Mouse (Mus musculus): ENCODE data around the gene Syngr2.
"Not testable (repeated sequence)": the region's sequence is repeated elsewhere in the genome, so short reads cannot be mapped to it uniquely, and the experiment has no call there.

Gene Syngr2

GRCm38 (mm10) chr11:117781199-117781821 lies 28.2 kb upstream of the Syngr2 start:
- no peak for DNase-seq (ENCODE audit: low spot score in 2 of 2)

GRCm38 (mm10) chr11:117781993-117782704 lies 27.3 kb upstream of the Syngr2 start, which contains the start of the genes Tmc8 and Tmc6:
Tmc8 (plus strand) TSS chr11:117782076.
Tmc6 (minus strand) TSS chr11:117782198.
- no peak for DNase-seq (ENCODE audit: low spot score in 2 of 2)

GRCm38 (mm10) chr11:117782705-117783034 lies 26.8 kb upstream of the Syngr2 start:
- no peak for DNase-seq (ENCODE audit: low spot score in 2 of 2)

GRCm38 (mm10) chr11:117783089-117783488 lies 26.4 kb upstream of the Syngr2 start:
- DNase-seq (ENCODE audit: low spot score in 2 of 2), result no peak

GRCm38 (mm10) chr11:117783683-117784309 lies 25.7 kb upstream of the Syngr2 start:
- DNase-seq (ENCODE audit: low spot score in 2 of 2), result no peak

GRCm38 (mm10) chr11:117786294-117786693 lies 23.2 kb upstream of the Syngr2 start:
- no peak for DNase-seq (ENCODE audit: low spot score in 2 of 2)

- not testable (repeated sequence) for DNase-seq (ENCODE audit: low spot score in 2 of 2)
Observed at GRCm38 (mm10) chr11:117788481-117788880, 21.0 kb upstream of the Syngr2 start.

- peak in 1 of 2 experiments; percentile 49 for DNase-seq (ENCODE audit: low spot score in 2 of 2)
Observed at GRCm38 (mm10) chr11:117790286-117790685, 19.2 kb upstream of the Syngr2 start.

- no peak for DNase-seq (ENCODE audit: low spot score in 2 of 2)
Observed at GRCm38 (mm10) chr11:117790703-117791440, 18.6 kb upstream of the Syngr2 start.

GRCm38 (mm10) chr11:117791441-117791761 lies 18.1 kb upstream of the Syngr2 start:
- no peak for DNase-seq (ENCODE audit: low spot score in 2 of 2)

GRCm38 (mm10) chr11:117792281-117792888 lies 17.1 kb upstream of the Syngr2 start:
- DNase-seq (ENCODE audit: low spot score in 2 of 2), result no peak

- no peak for DNase-seq (ENCODE audit: low spot score in 2 of 2)
Observed at GRCm38 (mm10) chr11:117794035-117794551, 15.4 kb upstream of the Syngr2 start.

GRCm38 (mm10) chr11:117796954-117797353 lies 12.5 kb upstream of the Syngr2 start:
- DNase-seq (ENCODE audit: low spot score in 2 of 2), result no peak

- DNase-seq (ENCODE audit: low spot score in 2 of 2), result no peak
Observed at GRCm38 (mm10) chr11:117797511-117798159, 11.8 kb upstream of the Syngr2 start, which contains the start of gene 6030468B19Rik. 6030468B19Rik (plus strand) TSS chr11:117797660.

- no peak for DNase-seq (ENCODE audit: low spot score in 2 of 2)
Observed at GRCm38 (mm10) chr11:117798160-117798541, 11.3 kb upstream of the Syngr2 start.

- no peak for DNase-seq (ENCODE audit: low spot score in 2 of 2)
Observed at GRCm38 (mm10) chr11:117799174-117799573, 10.3 kb upstream of the Syngr2 start.

GRCm38 (mm10) chr11:117800038-117800437 lies 9.4 kb upstream of the Syngr2 start:
- no peak for DNase-seq (ENCODE audit: low spot score in 2 of 2)

GRCm38 (mm10) chr11:117801650-117802049 lies 7.8 kb upstream of the Syngr2 start:
- no peak for DNase-seq (ENCODE audit: low spot score in 2 of 2)

GRCm38 (mm10) chr11:117803166-117803688 lies 6.2 kb upstream of the Syngr2 start:
- DNase-seq (ENCODE audit: low spot score in 2 of 2), result no peak

GRCm38 (mm10) chr11:117806781-117807180 lies 2.7 kb upstream of the Syngr2 start:
- DNase-seq (ENCODE audit: low spot score in 2 of 2), result no peak

Measured in frontal cortex, postnatal 25 days (tissue).